Mouse (Mus musculus) liver, embryonic 12.5 days (tissue): ENCODE measurements at regions not wholly inside any gene's neighbourhood (a gene's known extent, or its start where the extent isn't known, plus 50 kb on each side); places are given as distances from the start of the nearest gene placed in this dataset.

Experiments
- ATAC-seq: fragments of 200-750 bp; cut with Nextera tagmentation; 2 replicates; pipeline ENCODE4 v1.8.0; 2017; ENCODE audit warnings: moderate number of reproducible peaks, mild to moderate bottlenecking, moderate library complexity
- H3K27ac ChIP-seq: fragments of 300-500 bp; sonication (generic); 2 replicates; pipeline ENCODE4 v1.5.1; 2016; ENCODE audit warnings: mild to moderate bottlenecking
- H3K27me3 ChIP-seq: fragments of 300-500 bp; sonication (generic); replicated peaks from 2 replicates; pipeline ENCODE4 v1.6.1; 2016; ENCODE audit warnings: mild to moderate bottlenecking, moderate library complexity
- H3K36me3 ChIP-seq: fragments of 300-500 bp; sonication (generic); 2 replicates; pipeline ENCODE4 v1.6.1; 2016; ENCODE audit warnings: mild to moderate bottlenecking, moderate library complexity
- H3K4me1 ChIP-seq: fragments of 300-500 bp; sonication (generic); 2 replicates; pipeline ENCODE4 v1.6.1; 2016
- H3K4me2 ChIP-seq: fragments of 300-500 bp; sonication (generic); 2 replicates; pipeline ENCODE4 v1.6.1; 2016; ENCODE audit warnings: mild to moderate bottlenecking, moderate library complexity
- H3K4me3 ChIP-seq: fragments of 300-500 bp; sonication (generic); 2 replicates; pipeline ENCODE4 v1.5.1; 2016; ENCODE audit warnings: mild to moderate bottlenecking, moderate library complexity
- H3K9ac ChIP-seq: fragments of 300-500 bp; sonication (generic); 2 replicates; pipeline ENCODE4 v1.6.1; 2016; ENCODE audit warnings: mild to moderate bottlenecking, moderate library complexity
- H3K9me3 ChIP-seq: fragments of 300-500 bp; sonication (generic); replicated peaks from 2 replicates; pipeline ENCODE4 v1.6.1; 2016; ENCODE audit warnings: mild to moderate bottlenecking, moderate library complexity
- WGBS: fragments of 180-500 bp; shearing (Covaris S2); methylation state at CpG from one replicate; pipeline ENCODE4 v1.1.7; 2016; ENCODE audit not compliant: insufficient replicate concordance; 5-methylcytosine and 5-hydroxymethylcytosine counted together

DNA sequence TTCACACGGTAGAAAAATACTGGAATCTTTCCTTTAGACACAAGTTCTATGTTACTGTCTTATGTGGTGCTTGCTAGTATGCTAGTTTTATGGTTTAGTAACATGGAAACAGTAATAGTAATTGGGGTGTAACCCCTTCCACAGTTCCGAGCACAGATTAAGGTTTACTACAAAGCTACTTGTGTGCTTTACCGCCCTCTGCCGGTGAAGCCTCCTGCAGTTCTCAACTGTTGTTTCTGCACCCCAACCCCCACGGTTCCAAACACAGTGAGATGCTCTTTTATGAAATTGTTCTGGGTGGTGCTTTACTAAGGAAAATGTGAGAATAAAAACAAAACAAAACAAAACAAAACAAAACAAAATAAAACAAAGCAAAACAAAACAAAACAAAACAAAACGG lies 234.3 kb downstream of the Hace1 start:
- 40% methylated on average over 6 of the region's 6 CpGs for WGBS
- no peak overlapping the region for H3K4me3 ChIP-seq
- peaks cover 3% of the 10 kb centered on the region; the same call in 1 of the 2 replicates for H3K4me1 ChIP-seq
- H3K27me3 ChIP-seq = no peaks in the 10 kb centered on the region
- H3K4me2 ChIP-seq = no peak overlapping the region
- no peaks in the 10 kb centered on the region for H3K9me3 ChIP-seq
- H3K27ac ChIP-seq = no peak overlapping the region
- H3K36me3 ChIP-seq = no peaks in the 10 kb centered on the region
- H3K9ac ChIP-seq = no peak overlapping the region
- ATAC-seq = no peak

DNA sequence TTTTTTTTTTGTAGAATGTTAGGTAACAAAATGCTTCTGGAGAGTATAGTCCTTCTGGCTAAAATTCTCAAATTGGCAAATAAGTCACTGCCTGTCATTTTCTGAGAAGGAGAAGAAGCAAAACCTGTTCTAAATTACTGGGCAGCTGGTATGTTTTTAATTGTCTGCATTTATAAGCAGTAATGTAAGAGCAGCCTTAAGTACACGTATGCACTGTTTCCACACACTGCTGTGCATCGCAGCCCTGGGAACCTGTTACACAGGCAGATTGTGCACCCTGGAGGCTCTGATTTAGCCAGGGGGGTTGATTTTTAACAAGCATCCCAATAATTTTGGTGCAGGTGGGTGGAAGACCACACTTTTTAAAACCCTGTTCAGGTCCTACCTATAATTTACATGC lies 236.2 kb downstream of the Hace1 start:
- Histone ChIP-seq H3K4me3 (no peak overlapping the region), H3K4me1 (no peaks in the 10 kb centered on the region), H3K9me3 (no peaks in the 10 kb centered on the region), H3K27me3 (no peaks in the 10 kb centered on the region), H3K36me3 (no peaks in the 10 kb centered on the region), H3K4me2 (no peak overlapping the region), H3K9ac (no peak overlapping the region), H3K27ac (no peak overlapping the region)
- ATAC-seq = no peak
- 82% methylated on average over 2 of the region's 2 CpGs for WGBS

DNA sequence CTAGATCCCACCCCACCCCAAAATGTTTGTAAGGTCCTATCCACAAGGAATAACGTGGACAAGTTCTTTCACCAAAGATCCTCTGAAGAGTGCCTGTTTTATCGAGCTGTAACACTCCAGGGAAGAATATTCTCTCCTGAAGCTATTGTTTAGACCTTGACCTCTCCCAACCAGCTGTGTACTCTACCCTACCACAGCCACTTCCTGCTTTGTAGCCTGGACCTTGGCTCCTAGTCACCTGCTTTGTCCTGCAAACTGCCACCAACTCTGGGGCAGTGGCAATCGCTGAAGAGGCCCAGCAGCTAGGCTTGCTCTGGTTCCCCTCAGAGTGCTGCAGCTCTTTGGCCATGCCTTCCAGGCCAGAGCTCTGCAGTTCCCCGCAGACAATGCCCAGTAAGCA lies 239.1 kb downstream of the Hace1 start:
- Histone ChIP-seq H3K36me3 (no peaks in the 10 kb centered on the region), H3K27ac (no peak overlapping the region), H3K4me3 (no peak overlapping the region), H3K27me3 (no peaks in the 10 kb centered on the region), H3K9me3 (no peaks in the 10 kb centered on the region), H3K4me1 (no peaks in the 10 kb centered on the region), H3K4me2 (no peak overlapping the region), H3K9ac (no peak overlapping the region)
- no peak for ATAC-seq
- WGBS = 58% methylated on average over 4 of the region's 4 CpGs

DNA sequence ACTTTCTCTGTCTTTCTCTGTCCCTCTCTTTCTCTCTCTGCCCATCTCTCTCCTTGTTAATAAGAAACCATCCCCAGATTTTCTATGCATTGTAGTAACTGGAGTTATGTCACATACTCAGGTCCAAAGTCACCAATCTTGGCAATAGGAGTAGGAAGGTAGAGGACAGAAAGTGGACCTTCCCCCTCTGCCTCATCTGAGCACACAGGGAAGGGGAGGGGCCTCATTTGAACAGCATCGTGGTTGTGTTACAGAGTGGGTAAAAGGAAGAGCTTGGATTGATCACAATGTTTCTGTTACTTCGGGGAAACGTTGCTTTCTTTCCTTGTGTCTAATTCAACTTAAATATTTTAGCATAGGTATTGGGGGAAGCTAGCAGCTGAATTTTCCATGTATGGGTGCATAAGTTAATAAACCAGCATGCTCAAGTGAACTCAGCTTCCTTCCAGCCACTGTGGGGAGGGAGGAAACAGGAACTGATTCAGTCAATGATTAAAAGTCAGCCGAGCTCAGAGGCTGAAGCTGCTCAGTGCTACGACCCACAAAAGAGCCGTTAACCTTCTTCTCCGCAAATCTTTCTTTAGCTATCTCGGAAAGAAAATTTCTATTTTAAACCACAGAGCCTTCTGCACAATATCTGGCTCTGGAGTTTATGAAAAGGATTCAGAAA lies 243.5 kb downstream of the Hace1 start:
- Histone ChIP-seq H3K4me3 (no peak overlapping the region), H3K27ac (no peak overlapping the region), H3K9ac (no peak overlapping the region), H3K4me2 (no peak overlapping the region), H3K36me3 (no peaks in the 10 kb centered on the region), H3K27me3 (no peaks in the 10 kb centered on the region), H3K4me1 (no peaks in the 10 kb centered on the region), H3K9me3 (no peaks in the 10 kb centered on the region)
- WGBS = 19% methylated on average over 8 of the region's 8 CpGs
- no peak for ATAC-seq

DNA sequence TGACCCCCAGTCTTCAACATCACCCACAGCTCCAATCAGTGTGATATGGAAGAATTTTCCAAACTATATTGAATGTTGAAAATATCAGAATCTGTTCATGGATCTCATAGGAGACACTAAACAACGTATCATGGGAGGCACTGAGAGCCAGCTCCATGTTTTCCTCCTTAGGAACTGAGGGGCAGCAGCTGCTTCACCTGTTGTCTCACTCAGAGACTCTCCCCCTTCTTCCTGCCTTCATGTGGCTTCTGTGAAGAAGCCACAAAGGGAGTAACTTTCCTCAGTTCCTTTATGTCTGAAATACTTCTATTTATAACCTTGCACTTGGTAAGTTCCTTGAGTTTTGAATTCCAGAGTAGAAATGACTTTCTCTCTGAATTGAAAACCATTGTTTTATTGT lies 244.6 kb downstream of the Hace1 start:
- no peak overlapping the region for H3K9ac ChIP-seq
- H3K4me2 ChIP-seq = no peak overlapping the region
- no peaks in the 10 kb centered on the region for H3K4me1 ChIP-seq
- H3K36me3 ChIP-seq = no peaks in the 10 kb centered on the region
- H3K4me3 ChIP-seq = no peak overlapping the region
- 37% methylated on average over 1 of the region's 1 CpGs for WGBS
- no peaks in the 10 kb centered on the region for H3K9me3 ChIP-seq
- no peak overlapping the region for H3K27ac ChIP-seq
- no peaks in the 10 kb centered on the region for H3K27me3 ChIP-seq
- ATAC-seq = no peak

DNA sequence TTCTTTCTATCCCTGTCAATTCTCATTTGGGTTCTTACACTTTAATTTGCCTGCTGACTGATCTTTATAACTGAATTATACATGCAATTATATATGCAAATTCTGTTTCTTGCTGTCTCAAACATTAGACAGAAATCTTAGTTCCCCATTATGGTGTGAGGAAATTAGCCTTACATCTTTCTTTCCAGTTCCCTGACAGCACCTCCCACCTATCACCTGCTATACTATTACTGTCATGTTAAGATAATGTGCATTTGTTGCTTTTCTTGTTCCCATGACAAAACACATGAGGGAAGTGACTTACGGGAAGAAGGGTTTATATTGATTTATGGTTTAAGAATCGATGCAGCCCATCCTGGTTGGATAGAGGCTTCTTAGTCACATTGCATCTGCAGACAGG lies 246.0 kb downstream of the Hace1 start:
- H3K27me3 ChIP-seq = no peaks in the 10 kb centered on the region
- ATAC-seq = no peak
- no peaks in the 10 kb centered on the region for H3K9me3 ChIP-seq
- no peaks in the 10 kb centered on the region for H3K4me1 ChIP-seq
- H3K4me3 ChIP-seq = no peak overlapping the region
- no peak overlapping the region for H3K27ac ChIP-seq
- no peak overlapping the region for H3K4me2 ChIP-seq
- no peaks in the 10 kb centered on the region for H3K36me3 ChIP-seq
- WGBS = 60% methylated on average over 2 of the region's 2 CpGs
- no peak overlapping the region for H3K9ac ChIP-seq

DNA sequence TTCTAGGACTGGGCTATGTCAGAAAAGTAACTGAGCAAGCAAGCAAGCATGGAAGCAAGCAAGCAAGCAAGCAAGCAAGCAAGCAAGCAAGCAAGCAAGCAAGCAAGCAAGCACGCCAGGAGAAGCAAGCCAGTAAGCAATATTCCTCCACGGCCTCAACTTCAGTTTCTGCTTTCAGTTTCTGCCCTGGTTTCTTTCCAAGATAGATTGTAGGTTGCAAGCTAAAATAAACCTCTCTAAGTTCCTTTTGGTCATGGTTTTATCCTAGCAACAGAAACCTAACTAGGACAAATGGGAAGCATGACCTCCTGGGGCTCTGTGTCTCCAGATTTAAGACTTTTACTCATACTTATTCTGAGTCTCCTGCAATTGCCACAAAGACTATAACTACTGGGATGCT lies 271.0 kb downstream of the Hace1 start:
- H3K36me3 ChIP-seq = no peaks in the 10 kb centered on the region
- 69% methylated on average over 2 of the region's 2 CpGs for WGBS
- no peaks in the 10 kb centered on the region for H3K9me3 ChIP-seq
- no peaks in the 10 kb centered on the region for H3K4me1 ChIP-seq
- no peak for ATAC-seq
- H3K27me3 ChIP-seq = no peaks in the 10 kb centered on the region
- no peak overlapping the region for H3K4me2 ChIP-seq
- H3K4me3 ChIP-seq = no peak overlapping the region
- H3K9ac ChIP-seq = no peak overlapping the region
- H3K27ac ChIP-seq = no peak overlapping the region

DNA sequence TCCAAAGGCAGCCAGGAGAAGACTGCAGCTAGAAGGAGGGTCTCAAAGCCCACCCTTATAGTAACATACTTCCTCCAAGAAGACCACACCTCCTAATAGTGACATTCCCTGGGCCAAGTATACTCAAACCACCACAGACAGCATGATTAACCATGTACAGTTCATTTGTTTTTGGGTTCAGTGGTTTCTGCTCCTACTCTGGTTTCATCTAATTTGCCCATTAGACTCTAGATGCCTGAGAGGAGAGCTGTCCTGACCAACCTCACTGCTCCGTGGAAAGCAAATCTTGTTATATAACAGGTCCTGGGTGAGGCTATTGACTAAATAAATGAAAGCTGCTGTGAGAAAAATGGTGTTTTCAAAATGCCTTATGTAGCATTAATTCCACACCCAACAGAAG lies 272.2 kb downstream of the Hace1 start:
- H3K9ac ChIP-seq = no peak overlapping the region
- no peak for ATAC-seq
- H3K36me3 ChIP-seq = no peaks in the 10 kb centered on the region
- 63% methylated on average over 1 of the region's 1 CpGs for WGBS
- no peak overlapping the region for H3K4me3 ChIP-seq
- H3K27ac ChIP-seq = no peak overlapping the region
- H3K27me3 ChIP-seq = no peaks in the 10 kb centered on the region
- no peaks in the 10 kb centered on the region for H3K4me1 ChIP-seq
- H3K9me3 ChIP-seq = no peaks in the 10 kb centered on the region
- no peak overlapping the region for H3K4me2 ChIP-seq

DNA sequence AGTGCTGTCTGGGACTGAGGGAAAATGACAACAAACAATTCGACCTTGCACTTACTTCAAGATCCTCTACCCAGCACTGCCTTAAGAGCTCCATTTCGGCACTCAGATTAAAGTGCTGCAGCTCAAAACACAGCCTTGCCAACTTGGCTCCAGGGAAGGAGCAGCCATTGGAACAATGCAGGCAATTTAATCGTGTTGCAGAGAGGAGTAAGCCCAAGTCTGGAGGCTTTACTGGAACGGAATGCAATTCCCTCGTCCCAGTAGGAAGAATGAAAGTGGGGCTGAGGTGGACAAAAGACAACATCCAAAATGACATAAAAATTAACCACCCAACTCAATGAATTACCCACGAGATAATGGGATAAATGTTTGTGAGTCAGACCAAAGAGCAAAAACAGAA lies 273.0 kb downstream of the Hace1 start:
- no peak overlapping the region for H3K4me2 ChIP-seq
- WGBS = 56% methylated on average over 6 of the region's 6 CpGs
- H3K4me1 ChIP-seq = no peaks in the 10 kb centered on the region
- H3K27ac ChIP-seq = no peak overlapping the region
- no peak for ATAC-seq
- H3K27me3 ChIP-seq = no peaks in the 10 kb centered on the region
- no peaks in the 10 kb centered on the region for H3K36me3 ChIP-seq
- no peaks in the 10 kb centered on the region for H3K9me3 ChIP-seq
- H3K9ac ChIP-seq = no peak overlapping the region
- H3K4me3 ChIP-seq = no peak overlapping the region

DNA sequence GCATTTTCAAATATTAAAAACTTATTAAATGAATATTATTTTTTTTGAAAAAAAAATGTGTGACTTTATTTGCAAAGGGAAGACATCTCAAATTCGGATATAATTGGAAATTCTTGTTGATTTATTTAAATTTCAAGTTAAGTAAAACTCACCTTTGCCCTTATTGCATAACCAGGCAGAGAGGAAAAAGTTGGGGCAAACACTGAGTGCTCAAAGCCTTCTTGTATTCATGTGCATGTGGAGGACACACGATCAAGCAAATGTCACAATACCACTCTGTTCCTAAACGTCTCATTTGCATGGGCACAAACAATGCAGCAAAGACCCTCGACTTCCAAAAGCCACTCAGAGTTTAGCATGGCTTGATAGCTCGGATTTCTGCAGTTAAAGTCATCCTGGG lies 275.1 kb downstream of the Hace1 start:
- no peak overlapping the region for H3K4me2 ChIP-seq
- H3K9me3 ChIP-seq = no peaks in the 10 kb centered on the region
- H3K4me1 ChIP-seq = no peaks in the 10 kb centered on the region
- H3K27ac ChIP-seq = no peak overlapping the region
- 42% methylated on average over 5 of the region's 5 CpGs for WGBS
- no peak for ATAC-seq
- H3K9ac ChIP-seq = no peak overlapping the region
- no peak overlapping the region for H3K4me3 ChIP-seq
- H3K36me3 ChIP-seq = no peaks in the 10 kb centered on the region
- H3K27me3 ChIP-seq = no peaks in the 10 kb centered on the region

DNA sequence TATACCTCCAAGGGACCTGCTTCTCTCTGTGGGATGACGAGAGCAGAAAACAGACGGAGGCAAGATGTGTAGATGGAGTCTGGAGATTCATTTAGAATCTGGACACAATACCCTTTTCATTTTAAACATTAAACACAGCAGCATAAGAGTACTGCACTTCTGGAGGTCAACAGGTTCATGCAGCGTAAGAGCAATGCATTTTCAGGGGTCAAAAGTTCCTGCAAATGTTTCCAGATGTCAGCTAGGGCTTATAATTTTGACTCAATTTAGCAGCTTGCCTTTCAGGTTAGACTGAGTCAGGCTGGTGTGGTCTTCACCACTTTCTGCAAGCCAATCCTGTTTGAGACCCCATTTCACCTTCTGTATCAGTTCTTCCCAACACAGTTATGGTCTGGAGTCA lies 277.9 kb downstream of the Hace1 start:
- H3K27ac ChIP-seq = no peak overlapping the region
- no peak overlapping the region for H3K4me3 ChIP-seq
- WGBS = 75% methylated on average over 3 of the region's 3 CpGs
- H3K4me1 ChIP-seq = no peaks in the 10 kb centered on the region
- ATAC-seq = no peak
- no peak overlapping the region for H3K9ac ChIP-seq
- no peak overlapping the region for H3K4me2 ChIP-seq
- H3K36me3 ChIP-seq = no peaks in the 10 kb centered on the region
- H3K27me3 ChIP-seq = no peaks in the 10 kb centered on the region
- no peaks in the 10 kb centered on the region for H3K9me3 ChIP-seq

DNA sequence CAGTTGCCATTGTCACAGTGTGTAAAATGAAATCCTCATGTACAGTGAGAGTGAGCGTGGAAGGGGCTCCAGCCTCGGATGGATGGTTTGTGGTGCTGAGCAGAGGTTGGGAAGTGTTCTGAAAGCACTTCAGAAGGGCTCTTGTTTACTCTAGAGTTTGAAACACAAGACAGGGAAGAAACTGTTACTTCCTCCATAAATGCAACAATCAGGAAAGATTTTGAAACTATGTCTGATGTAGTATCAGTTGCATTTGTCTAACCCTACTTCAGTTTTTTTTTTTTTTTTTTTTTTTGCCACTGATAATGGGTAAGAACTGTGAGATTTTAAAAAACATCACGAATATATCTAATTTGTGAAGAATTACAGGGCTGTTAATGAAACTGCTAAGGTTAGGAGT lies 281.5 kb downstream of the Hace1 start:
- no peaks in the 10 kb centered on the region for H3K4me1 ChIP-seq
- H3K9ac ChIP-seq = no peak overlapping the region
- no peaks in the 10 kb centered on the region for H3K27me3 ChIP-seq
- no peaks in the 10 kb centered on the region for H3K36me3 ChIP-seq
- no peak overlapping the region for H3K27ac ChIP-seq
- ATAC-seq = no peak
- no peaks in the 10 kb centered on the region for H3K9me3 ChIP-seq
- no peak overlapping the region for H3K4me3 ChIP-seq
- no peak overlapping the region for H3K4me2 ChIP-seq
- WGBS = 58% methylated on average over 3 of the region's 3 CpGs

DNA sequence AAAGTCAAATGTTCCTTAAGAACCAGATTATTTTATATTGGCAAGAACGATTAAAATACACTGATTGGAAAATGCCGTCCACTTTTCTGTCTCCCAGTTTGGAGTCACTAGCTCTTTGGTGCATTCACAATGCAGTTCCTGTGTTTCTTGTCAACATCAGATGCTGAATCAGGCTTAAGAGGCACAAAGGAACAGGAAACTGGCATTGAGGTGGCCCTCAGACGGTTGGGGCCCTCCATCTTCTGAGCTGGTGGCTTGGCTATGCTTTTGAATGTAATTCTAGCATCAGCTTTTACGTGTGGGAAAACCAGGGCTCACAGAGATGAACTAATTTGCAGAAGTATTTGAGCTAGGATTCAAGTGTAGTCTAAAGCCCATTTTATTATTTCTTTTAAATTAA lies 282.3 kb downstream of the Hace1 start:
- 51% methylated on average over 4 of the region's 4 CpGs for WGBS

More for the DNA sequence above, 282.3 kb downstream of the Hace1 start:
- Histone ChIP-seq H3K27ac (no peak overlapping the region), H3K4me1 (no peaks in the 10 kb centered on the region), H3K9me3 (no peaks in the 10 kb centered on the region), H3K36me3 (no peaks in the 10 kb centered on the region), H3K9ac (no peak overlapping the region), H3K27me3 (no peaks in the 10 kb centered on the region), H3K4me3 (no peak overlapping the region), H3K4me2 (no peak overlapping the region)
- ATAC-seq = no peak
